Mouse (Mus musculus): ENCODE results near the gene Arhgef1.
"Not testable (repeated sequence)": the region's sequence is repeated elsewhere in the genome, so short reads cannot be mapped to it uniquely, and the experiment has no call there.

Arhgef1 gene

GRCm38 (mm10) chr7:24890281-24891216, 12.2 kb upstream of the Arhgef1 start:
- DNase-seq = peak; percentile 86

- DNase-seq = no peak
These were observed 11.2 kb upstream of the Arhgef1 start for GRCm38 (mm10) chr7:24891241-24892124.

- DNase-seq = no peak
These were observed 10.6 kb upstream of the Arhgef1 start for GRCm38 (mm10) chr7:24892125-24892583.

GRCm38 (mm10) chr7:24895749-24896148, 7.0 kb upstream of the Arhgef1 start:
- not testable (repeated sequence) for DNase-seq

GRCm38 (mm10) chr7:24896269-24896668, 6.4 kb upstream of the Arhgef1 start:
- no peak for DNase-seq

- DNase-seq = no peak
These were observed 5.5 kb upstream of the Arhgef1 start, which contains the start of gene Cd79a for GRCm38 (mm10) chr7:24897224-24897623. TSS of gene Cd79a (plus strand) at chr7:24897381.

GRCm38 (mm10) chr7:24897959-24898358, 4.8 kb upstream of the Arhgef1 start:
- no peak for DNase-seq

GRCm38 (mm10) chr7:24901114-24901513, 1.6 kb upstream of the Arhgef1 start:
- no peak for DNase-seq

- DNase-seq = peak; percentile 32
These were observed 870 bp upstream of the Arhgef1 start for GRCm38 (mm10) chr7:24901842-24902241.

- DNase-seq = no peak
These were observed 465 bp upstream of the Arhgef1 start for GRCm38 (mm10) chr7:24902264-24902629.

- DNase-seq = no peak
These were observed 723 bp downstream of the Arhgef1 start for GRCm38 (mm10) chr7:24903444-24903825.

- peak; percentile 99 for DNase-seq
These were observed 1.4 kb downstream of the Arhgef1 start for GRCm38 (mm10) chr7:24904070-24904483.

GRCm38 (mm10) chr7:24904936-24905335, 2.2 kb downstream of the Arhgef1 start:
- peak; percentile 84 for DNase-seq

- DNase-seq = peak; percentile 31
These were observed 3.8 kb downstream of the Arhgef1 start for GRCm38 (mm10) chr7:24906551-24906950.

- DNase-seq = peak; percentile 72
These were observed 4.6 kb downstream of the Arhgef1 start for GRCm38 (mm10) chr7:24907211-24907748.

GRCm38 (mm10) chr7:24912480-24912879, 9.8 kb downstream of the Arhgef1 start:
- DNase-seq = no peak

- DNase-seq = no peak
These were observed 16.1 kb downstream of the Arhgef1 start for GRCm38 (mm10) chr7:24918763-24919323.

- DNase-seq = no peak
These were observed 17.0 kb downstream of the Arhgef1 start for GRCm38 (mm10) chr7:24919728-24920127.

- DNase-seq = no peak
These were observed 27.8 kb downstream of the Arhgef1 start for GRCm38 (mm10) chr7:24930475-24930874.

- no peak for DNase-seq
These were observed 28.9 kb downstream of the Arhgef1 start for GRCm38 (mm10) chr7:24931651-24932050.

- no peak for DNase-seq
These were observed 40.9 kb downstream of the Arhgef1 start for GRCm38 (mm10) chr7:24943641-24944040.

- no peak for DNase-seq
These were observed 41.7 kb downstream of the Arhgef1 start, which contains the start of gene Gm4881 for GRCm38 (mm10) chr7:24944257-24944950. TSS of gene Gm4881 (minus strand) at chr7:24944494.

All from lung, postnatal 10 days (tissue).